Mouse (Mus musculus) urinary bladder, postnatal 36 days (tissue): ENCODE measurements around the gene Mettl3.
A peak's percentile ranks its signal among the peaks of the same experiment; 100 is the strongest.

Experiments
- DNase-seq, 2 experiments: peaks; one replicate each; pipeline ENCODE4 v3.0.0; 2022; ENCODE audit warnings: low spot score in 2 of 2, mixed read lengths in 1 of 2

Mettl3 gene

GRCm38 (mm10) chr14:52284191-52284590 is 20.7 kb downstream of the Mettl3 start:
- DNase-seq, result no peak

DNA sequence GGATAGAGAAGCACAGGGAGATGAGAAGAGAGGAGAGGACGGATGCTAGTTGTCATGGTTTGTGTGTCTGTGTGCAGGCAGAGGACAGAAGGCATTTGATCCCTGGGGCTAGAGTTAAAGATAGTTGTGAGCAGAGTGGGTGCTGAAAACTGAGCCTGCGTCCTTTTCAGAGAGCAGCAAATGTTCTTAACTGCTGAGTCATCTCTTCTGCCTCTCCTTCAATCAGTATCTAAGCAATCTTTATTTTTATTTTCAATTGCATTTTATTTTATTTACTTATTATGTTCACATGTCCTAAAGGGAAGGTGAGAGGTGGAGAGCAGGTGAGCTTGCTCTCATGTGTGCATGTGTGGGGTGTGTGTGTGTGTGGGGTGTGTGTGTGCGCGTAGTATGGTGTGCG is 21.3 kb downstream of the Mettl3 start:
- DNase-seq, result no peak

- DNase-seq, result no peak
Measured at GRCm38 (mm10) chr14:52279747-52280120, 25.2 kb downstream of the Mettl3 start.

GRCm38 (mm10) chr14:52278932-52279746 is 25.8 kb downstream of the Mettl3 start, which contains the start of the genes Tox4 and Rab2b:
Tox4 (plus strand) TSS chr14:52279146.
Rab2b (minus strand) TSS chr14:52279545.
- peak; percentile 98 for DNase-seq

GRCm38 (mm10) chr14:52277210-52277609 is 27.7 kb downstream of the Mettl3 start:
- no peak for DNase-seq

- DNase-seq, result no peak
Measured at GRCm38 (mm10) chr14:52272781-52273180, 32.1 kb downstream of the Mettl3 start.

DNA sequence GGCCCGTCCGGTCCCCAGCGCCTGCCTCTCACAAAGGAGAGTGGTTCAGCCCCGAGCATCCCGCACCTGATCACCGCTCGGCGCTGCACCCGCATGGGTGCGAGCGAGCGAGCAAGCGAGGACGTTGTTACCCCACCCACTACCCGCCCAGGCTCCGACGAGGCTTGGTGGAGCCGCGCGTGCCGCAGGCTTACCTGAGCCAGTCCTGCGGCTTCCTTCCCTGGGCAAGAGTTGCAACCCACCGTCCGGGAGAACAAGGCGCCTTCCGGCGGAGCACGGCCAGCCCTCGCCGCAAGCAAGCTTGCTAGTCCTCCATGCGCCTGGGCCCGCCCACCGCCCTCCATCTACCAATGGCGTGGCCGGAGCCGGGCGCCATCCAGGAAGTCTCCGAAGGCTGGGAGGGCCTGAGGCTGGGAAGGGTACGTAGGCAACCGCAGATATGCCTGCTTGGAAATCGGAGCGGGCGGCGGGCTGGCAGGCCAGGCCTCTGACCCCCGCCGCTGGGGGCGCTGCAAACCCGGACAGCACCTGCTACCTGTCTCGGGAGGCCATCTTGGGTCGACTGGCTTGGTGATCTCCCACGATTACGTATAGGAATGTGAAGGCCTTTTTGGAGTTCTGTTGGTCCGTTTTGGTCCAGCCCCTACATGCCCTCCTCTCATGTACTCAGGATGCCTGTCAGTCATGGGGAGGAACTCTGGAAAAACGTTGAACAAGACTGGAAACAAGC is 47.3 kb downstream of the Mettl3 start, which contains the start of gene Chd8:
Gene Chd8, minus strand, starts transcription at position 297 of the 730 bp plus-strand sequence.
- DNase-seq, result peak; percentile 96 to 98

GRCm38 (mm10) chr14:52256311-52257175 is 48.4 kb downstream of the Mettl3 start:
- no peak for DNase-seq

DNA sequence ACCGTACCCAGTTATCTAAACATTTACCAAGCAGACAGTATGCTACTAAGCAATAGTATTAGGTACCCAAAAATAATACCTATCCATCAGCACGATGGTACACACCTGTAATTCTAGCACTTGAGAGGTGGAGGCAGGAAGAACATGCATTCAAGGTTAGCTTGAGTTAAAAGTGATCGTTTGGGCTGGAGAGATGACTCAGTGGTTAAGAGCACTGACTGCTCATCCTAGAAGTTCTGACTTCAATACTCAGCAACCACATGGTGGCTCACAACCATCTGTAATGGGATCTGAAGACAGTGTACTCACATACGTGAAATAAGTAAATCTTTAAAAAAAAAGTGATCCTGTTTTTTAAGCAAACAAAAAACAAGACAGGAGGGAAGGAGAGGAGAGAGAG is 58.8 kb downstream of the Mettl3 start:
- no peak for DNase-seq
